Mouse (Mus musculus): ENCODE data around the gene Cbarp.
"Not testable (repeated sequence)": the region's sequence is repeated elsewhere in the genome, so short reads cannot be mapped to it uniquely, and the experiment has no call there.

Gene Cbarp

GRCm38 (mm10) chr10:80170052-80170451 lies 29.4 kb upstream of the Cbarp start:
- DNase-seq (ENCODE audit: low spot score): no peak

- DNase-seq (ENCODE audit: low spot score): no peak
These were observed 29.0 kb upstream of the Cbarp start for GRCm38 (mm10) chr10:80169651-80170050.

- DNase-seq (ENCODE audit: low spot score): no peak
These were observed 28.4 kb upstream of the Cbarp start for GRCm38 (mm10) chr10:80169070-80169469.

- peak; percentile 96 for DNase-seq (ENCODE audit: low spot score)
These were observed 27.5 kb upstream of the Cbarp start for GRCm38 (mm10) chr10:80168038-80168661.

GRCm38 (mm10) chr10:80167460-80168037 lies 26.9 kb upstream of the Cbarp start:
- DNase-seq (ENCODE audit: low spot score): peak; percentile 99

GRCm38 (mm10) chr10:80166136-80166535 lies 25.5 kb upstream of the Cbarp start:
- not testable (repeated sequence) for DNase-seq (ENCODE audit: low spot score)

- DNase-seq (ENCODE audit: low spot score): peak; percentile 59
These were observed 24.9 kb upstream of the Cbarp start, which contains the start of gene Cirbp for GRCm38 (mm10) chr10:80165392-80166128. Gene Cirbp (plus strand): TSS chr10:80165985.

GRCm38 (mm10) chr10:80164998-80165344 lies 24.3 kb upstream of the Cbarp start:
- DNase-seq (ENCODE audit: low spot score): peak; percentile 100

GRCm38 (mm10) chr10:80164161-80164997 lies 23.7 kb upstream of the Cbarp start:
- no peak for DNase-seq (ENCODE audit: low spot score)

GRCm38 (mm10) chr10:80163721-80164120 lies 23.1 kb upstream of the Cbarp start:
- no peak for DNase-seq (ENCODE audit: low spot score)

GRCm38 (mm10) chr10:80162716-80163299 lies 22.2 kb upstream of the Cbarp start:
- DNase-seq (ENCODE audit: low spot score): no peak

GRCm38 (mm10) chr10:80162243-80162608 lies 21.6 kb upstream of the Cbarp start:
- no peak for DNase-seq (ENCODE audit: low spot score)

- DNase-seq (ENCODE audit: low spot score): peak; percentile 86
These were observed 21.0 kb upstream of the Cbarp start for GRCm38 (mm10) chr10:80161522-80162242.

- peak; percentile 90 for DNase-seq (ENCODE audit: low spot score)
These were observed 20.1 kb upstream of the Cbarp start for GRCm38 (mm10) chr10:80160455-80161371.

GRCm38 (mm10) chr10:80159561-80160454 lies 19.2 kb upstream of the Cbarp start:
- DNase-seq (ENCODE audit: low spot score): peak; percentile 98

GRCm38 (mm10) chr10:80159021-80159560 lies 18.5 kb upstream of the Cbarp start:
- DNase-seq (ENCODE audit: low spot score): peak; percentile 66

GRCm38 (mm10) chr10:80158307-80158986 lies 17.8 kb upstream of the Cbarp start:
- peak; percentile 70 for DNase-seq (ENCODE audit: low spot score)

All from embryo, embryonic 10 days (tissue).